Mouse (Mus musculus): ENCODE data around the gene Tyk2.

Tyk2 gene

GRCm38 (mm10) chr9:21131059-21131956, at the start of gene Tyk2:
Tyk2 (minus strand) TSS chr9:21131243.
- DNase-seq = peak; percentile 88

DNA sequence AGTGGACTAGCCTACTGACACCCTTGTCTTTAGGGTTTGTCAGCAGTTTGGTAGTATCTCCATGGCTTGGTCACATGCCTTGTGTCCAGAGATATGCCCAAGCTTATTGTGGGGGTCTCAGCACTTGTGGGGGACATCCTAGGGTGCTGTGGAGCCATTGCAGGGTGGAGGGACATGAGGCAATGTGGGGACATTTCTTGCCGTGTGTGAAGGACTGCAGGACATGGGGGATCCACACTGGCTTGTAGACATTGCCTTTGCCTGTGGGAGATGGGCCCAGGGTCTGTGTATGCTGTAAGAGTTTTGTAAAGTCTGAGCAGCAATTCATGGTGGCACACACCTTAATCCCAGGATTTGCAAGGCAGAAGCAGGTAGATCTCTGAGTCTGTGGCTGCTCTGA, 49.8 kb upstream of the Tyk2 start:
- DNase-seq = no peak

DNA sequence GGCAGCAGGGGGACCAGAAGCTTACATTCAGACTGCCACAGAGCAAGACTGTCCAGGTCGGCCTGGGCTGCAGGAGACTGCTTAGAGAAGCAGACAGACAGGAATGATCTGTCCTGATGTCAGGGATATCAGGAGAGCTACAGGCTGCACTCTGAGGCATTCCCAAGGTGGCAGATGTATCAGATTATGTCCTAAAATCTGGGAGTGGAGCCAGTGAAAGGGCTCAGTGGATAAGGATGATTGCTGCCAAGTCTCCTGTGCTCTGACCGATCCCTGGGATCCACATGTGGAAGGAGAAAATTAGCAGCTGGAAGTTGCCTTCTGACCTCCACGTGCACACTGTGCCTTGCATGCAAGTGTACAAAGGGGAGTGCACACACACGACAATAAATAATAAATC, 49.4 kb upstream of the Tyk2 start:
- DNase-seq = no peak

- DNase-seq = no peak
These were observed 41.3 kb upstream of the Tyk2 start for GRCm38 (mm10) chr9:21172364-21172763.

- no peak for DNase-seq
These were observed 38.1 kb upstream of the Tyk2 start for GRCm38 (mm10) chr9:21169157-21169556.

DNA sequence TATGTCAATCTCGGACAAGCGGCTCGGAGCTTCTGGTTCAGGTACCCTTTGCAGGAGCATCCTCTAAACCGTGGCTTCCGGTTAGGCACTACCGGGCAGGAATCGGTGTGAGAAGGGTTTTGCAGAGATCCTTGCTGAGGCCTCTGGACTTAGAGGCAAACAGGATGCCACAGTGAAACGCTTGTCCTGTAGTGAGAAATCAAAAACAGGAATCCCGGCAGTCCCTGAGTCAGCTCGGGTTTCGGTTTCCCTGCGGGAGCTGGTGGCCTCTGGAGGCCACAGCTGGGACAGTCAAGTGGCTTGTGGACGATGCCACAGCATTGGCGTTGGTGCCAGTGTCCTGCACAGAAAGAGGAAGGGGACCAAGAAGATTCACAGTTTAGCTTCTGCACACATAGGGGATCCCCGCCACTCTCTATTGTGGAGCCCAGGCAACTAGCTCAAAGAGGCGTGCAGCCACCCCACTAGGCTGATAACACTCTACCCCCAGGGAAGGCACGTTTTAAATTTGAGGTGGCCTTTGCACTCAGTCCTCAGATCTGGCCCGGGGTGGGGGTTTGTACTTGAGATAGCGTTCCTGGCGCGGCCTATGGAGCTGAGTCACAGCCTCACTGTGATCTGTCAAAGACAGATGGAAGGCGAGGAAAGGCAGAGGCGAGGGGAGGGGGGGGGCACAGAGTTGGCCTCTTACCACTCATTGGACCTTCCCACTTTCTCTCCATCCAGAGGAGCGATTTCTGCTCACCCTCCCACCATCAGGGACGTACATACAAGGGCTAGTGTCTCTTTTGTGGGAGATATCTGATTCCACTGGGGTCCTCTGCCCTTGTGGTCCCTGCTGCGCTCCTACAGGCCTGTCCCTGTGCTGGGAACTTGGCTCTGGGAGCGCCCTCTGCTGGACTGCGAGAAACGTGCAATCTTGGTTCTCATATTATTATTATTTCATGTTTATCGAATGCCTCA, 37.4 kb upstream of the Tyk2 start:
- peak; percentile 78 for DNase-seq

- peak; percentile 43 for DNase-seq
These were observed 36.4 kb upstream of the Tyk2 start for GRCm38 (mm10) chr9:21167140-21168097.

GRCm38 (mm10) chr9:21166516-21166915, 35.5 kb upstream of the Tyk2 start:
- no peak for DNase-seq

DNA sequence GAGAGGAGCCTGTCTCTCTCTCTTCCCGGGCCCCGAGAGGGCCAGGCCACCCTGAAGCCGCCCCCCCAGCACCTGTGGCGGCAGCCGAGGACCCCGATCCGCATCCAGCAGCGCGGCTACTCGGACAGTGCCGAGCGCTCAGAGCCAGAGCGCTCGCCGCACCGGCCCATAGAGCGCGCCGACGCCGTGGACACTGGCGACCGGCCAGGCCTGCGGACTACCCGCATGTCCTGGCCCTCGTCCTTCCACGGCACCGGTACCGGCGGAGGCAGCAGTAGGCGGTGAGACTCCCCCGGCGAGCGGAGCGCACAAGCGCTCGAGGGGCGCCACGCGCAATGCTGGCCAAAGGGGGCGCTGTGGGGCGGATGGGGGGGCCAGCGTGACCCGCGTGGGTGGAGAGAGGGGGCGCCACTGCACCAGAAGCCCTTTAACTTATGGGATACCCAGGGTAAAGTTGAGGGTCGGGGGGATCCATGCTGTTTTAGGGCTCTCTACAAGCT, 35.0 kb upstream of the Tyk2 start:
- peak; percentile 46 for DNase-seq

DNA sequence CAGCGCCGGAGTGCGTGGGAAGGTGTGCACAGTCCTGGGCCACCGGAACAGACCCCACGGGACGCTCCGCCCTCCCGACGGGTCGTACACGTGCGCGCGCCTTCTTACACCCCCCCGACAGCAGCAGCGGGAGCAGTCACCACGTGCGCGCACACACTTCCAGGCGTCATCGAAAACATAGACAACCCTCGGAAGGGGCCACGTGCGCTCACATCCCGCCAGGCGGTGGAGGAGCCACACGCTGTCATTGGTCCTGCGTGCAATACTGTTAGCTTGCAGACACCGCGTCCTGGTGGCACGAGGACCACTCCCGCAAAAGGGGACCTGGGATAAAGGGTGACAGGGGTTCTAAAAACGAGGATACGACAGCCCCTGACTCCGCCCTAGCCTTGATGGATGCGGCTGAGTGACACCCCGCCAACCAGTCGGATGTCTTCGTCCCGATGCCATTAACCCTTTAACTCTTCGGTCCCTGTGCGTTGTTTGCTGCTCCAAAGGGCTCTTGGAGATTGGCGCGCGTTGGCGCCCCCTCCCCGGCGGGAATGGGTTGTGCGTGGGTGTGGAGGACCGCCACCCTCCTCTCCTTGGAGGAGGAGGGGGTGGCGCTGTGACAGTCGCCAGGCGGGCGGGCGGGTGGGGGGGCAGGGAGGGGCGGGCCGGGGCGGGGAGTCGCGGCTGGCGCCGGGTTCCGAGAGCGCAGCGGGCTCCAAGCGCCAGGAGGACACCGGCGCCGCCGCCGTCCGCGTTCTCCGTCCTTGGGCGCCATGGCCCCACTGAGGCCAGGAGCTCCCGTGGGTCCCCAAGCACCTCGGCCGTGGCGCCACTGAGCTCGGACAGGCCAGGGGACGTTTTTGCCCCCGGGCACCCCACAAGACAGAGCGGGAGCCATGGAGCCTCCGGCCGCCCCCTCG, 34.3 kb upstream of the Tyk2 start, which contains the start of gene Pde4a:
Gene Pde4a, plus strand, starts transcription at position 674 of the 911 bp plus-strand sequence.
- peak; percentile 42 for DNase-seq

DNA sequence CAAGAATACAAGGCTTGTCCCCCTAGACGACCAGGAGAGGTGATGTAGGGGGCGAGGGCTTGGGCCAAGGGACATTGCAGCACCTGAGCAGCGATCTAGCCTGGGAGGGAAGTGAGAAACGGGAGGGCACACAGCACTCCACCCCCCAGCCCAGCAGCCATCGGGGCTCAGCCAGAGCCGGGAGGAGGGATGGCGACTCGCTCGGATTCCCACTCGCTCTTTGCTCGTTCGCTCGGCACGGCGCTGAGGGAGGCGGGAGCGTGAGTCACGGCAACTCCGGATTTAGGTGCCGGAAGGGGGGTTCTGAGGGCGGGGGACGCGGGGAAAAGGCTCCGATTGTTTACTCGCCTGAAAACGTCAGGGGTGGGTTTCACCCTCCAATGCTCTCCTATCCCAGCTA, 33.0 kb upstream of the Tyk2 start:
- no peak for DNase-seq

GRCm38 (mm10) chr9:21163086-21164050, 32.3 kb upstream of the Tyk2 start:
- DNase-seq = no peak

DNA sequence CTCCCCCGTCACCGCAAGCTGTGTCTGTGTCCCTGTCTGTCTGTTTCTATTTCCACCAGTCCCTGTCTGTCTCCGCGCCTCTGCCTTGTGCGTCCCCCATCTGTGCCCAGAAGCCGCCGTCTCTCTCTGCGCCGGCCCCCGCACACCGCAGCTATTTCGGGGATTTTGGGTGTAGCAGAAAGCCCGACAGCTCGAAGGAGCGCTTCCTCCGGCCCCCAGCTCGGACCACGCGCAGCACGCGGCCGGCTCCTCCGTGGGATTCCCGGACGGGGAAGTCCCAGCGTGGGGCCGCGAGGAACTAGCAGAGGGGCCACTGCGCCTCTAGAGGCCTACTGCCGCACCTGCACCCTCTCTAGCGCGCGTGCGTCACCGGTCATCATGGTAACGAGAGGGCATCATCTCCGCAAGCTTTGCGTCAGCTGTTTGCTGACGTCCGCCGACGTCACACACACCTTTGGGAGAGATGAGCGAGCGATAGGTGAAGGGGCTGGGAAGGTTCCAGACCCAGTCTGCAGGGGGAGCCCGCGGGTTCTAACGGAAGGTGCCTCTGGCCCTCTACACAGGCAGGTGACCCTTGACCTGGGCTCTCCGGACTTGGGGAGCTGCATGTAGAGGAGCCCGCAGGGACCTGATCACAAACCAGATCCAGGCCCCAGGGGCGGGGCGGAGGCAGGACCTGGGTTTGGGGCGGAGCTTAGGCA, 30.3 kb upstream of the Tyk2 start:
- DNase-seq = peak; percentile 90

GRCm38 (mm10) chr9:21154787-21155186, 23.7 kb upstream of the Tyk2 start:
- DNase-seq = no peak

DNA sequence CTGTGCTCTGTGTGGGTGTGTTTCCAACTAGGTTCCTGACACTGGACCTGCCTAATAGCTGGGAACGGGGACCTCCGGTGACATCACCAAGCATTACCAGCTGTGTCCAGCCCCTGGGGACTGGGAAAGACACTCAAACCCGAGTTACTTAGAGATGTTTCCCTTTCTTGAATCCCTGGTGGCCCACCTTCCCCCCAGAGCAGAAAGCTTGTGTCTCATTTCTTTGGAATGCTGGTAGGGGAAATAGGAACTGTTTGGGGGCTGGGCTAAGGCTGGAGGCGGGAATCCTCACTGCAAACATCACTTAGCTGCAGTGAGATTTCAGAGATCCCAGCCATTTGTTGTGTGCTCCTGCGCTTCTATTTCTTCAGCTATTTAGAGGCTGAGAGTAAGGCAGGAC, 22.8 kb upstream of the Tyk2 start:
- DNase-seq = no peak

DNA sequence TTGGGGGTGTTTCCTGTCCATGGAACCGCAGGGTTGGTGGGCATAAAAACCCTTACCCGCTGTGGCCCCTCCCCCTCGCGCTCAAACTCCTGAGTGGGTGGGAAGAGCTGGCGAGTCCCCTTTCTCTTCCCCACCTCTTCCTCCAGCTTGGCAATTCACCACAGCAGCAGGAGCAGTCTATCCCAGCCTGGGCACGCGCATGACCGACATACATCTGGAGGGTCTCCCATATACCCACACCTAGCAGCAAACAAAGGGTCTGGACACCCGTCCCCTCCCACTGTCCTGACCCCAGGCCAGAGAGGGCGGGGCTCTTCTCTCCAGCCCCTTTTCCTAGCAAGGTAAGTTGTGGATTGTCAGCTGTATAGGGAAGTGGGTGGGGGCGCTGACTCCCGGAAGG, 22.3 kb upstream of the Tyk2 start:
- no peak for DNase-seq

DNA sequence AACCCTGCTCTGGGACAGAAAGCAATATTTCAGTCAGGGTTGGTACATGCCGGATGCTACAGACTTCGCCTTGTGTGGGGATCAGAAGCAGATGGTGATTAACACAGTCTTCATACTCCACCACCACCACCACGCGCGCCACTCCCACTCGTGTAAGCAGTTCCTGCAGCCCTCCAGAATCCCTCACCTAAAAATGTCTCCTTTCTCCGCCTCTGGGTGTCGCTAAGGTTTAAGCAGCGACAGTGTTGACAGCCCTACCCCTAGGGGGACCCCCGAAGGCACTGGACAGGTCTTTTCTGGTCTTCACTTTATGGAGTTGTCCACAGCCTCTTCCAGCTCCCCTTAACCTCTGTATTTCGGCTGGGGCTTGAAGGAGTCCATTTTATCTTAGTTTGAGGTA, 21.7 kb upstream of the Tyk2 start:
- peak; percentile 46 for DNase-seq

DNA sequence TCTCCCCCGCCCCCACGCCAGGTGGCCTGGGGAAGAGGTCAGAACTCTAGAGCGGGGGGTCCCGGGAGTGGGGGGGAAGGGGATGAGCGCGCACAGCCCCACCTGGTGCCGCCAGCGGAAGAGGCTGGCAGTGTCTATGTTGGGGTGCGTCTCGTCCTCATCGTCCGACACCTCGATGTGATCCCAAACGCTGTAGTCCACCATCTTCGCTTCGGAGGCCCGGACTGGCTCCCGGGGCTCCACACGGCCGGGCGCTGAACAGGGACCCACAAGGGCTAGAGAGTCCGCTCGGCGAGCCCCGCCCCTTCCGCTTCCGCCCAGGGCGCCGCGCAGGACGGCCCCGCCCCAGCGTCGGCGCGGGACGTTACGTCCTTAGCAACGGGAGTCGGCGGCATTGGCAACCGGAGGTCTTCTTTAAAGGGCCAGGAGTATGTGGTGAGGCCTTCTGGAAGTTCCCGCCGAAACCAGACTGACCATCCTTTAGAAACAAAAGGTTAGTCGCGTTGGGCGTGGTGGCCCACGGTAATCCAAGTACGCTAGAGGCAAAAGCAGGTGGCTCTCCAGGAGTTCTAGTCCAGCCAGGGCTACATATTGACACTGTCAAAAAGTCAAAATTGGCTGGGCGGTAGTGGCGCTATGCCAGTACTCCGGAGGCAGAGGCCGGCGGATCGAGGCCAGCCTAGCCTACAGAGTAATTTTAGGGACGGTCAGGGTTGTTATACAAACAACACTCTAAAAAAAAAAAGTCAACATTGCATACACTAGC, 18.8 kb upstream of the Tyk2 start, which contains the start of gene Cdc37:
Gene Cdc37, minus strand, starts transcription at position 329 of the 766 bp plus-strand sequence.
- DNase-seq = peak; percentile 95

All from kidney, adult 18-20 months (tissue).